Mouse (Mus musculus) urinary bladder, adult 2 months (tissue): ENCODE measurements around the gene Slc27a3. TPM values are rescaled to one million over a fixed set of nuclear protein-coding genes. Genes with fewer than 3 reads are reported as not detected.
"Not testable (repeated sequence)": the region's sequence is repeated elsewhere in the genome, so short reads cannot be mapped to it uniquely, and the experiment has no call there.

Source experiments
- DNase-seq: peaks from one replicate; pipeline ENCODE4 v3.0.0; 2022; ENCODE audit warnings: low spot score
- polyA plus RNA-seq: library from polyadenylated mRNA; depleted of rRNA; stranded (reverse); fragments of >200 nt; gene quantifications from 2 replicates; pipeline ENCODE4 v1.2.3, GENCODE M21; 2012; rRNA removed

Slc27a3 gene
- polyA plus RNA-seq, 1 experiment = 11.0 TPM

GRCm38 (mm10) chr3:90342853-90343252 lies 46.9 kb downstream of the Slc27a3 start:
- DNase-seq = not testable (repeated sequence)

GRCm38 (mm10) chr3:90340177-90340576 lies 49.6 kb downstream of the Slc27a3 start:
- no peak for DNase-seq

- DNase-seq = no peak
Observed at GRCm38 (mm10) chr3:90338190-90338589, 51.5 kb downstream of the Slc27a3 start.

GRCm38 (mm10) chr3:90335517-90335916 lies 54.2 kb downstream of the Slc27a3 start:
- no peak for DNase-seq

Other genes with a start within 250 kb of the Slc27a3 start
- gene Rps27, start 176.3 kb downstream of the Slc27a3 start, polyA plus RNA-seq = 4,684 and 6,324 TPM in 2 replicates
- gene Rab13, start 176.2 kb downstream of the Slc27a3 start, polyA plus RNA-seq = 18.7 and 21.4 TPM in 2 replicates
- gene Jtb, start 158.3 kb downstream of the Slc27a3 start, polyA plus RNA-seq = 64.2 and 81.2 TPM in 2 replicates
- 1.7 and 2.0 TPM in 2 replicates for gene Creb3l4, start 146.4 kb downstream of the Slc27a3 start, polyA plus RNA-seq
- gene Slc39a1, start 141.8 kb downstream of the Slc27a3 start, polyA plus RNA-seq = 55.0 and 79.5 TPM in 2 replicates
- 23.7 and 35.6 TPM in 2 replicates for gene Crtc2, start 135.8 kb downstream of the Slc27a3 start, polyA plus RNA-seq
- 15.0 and 15.4 TPM in 2 replicates for gene Dennd4b, start 124.8 kb downstream of the Slc27a3 start, polyA plus RNA-seq
- 14.7 and 23.9 TPM in 2 replicates for gene Gatad2b, start 96.8 kb downstream of the Slc27a3 start, polyA plus RNA-seq
- gene Ints3, start 43.7 kb upstream of the Slc27a3 start, polyA plus RNA-seq = 24.8 and 26.4 TPM in 2 replicates
- 25.3 and 26.4 TPM in 2 replicates for gene Npr1, start 75.9 kb upstream of the Slc27a3 start, polyA plus RNA-seq
- 44.4 and 48.2 TPM in 2 replicates for gene Ilf2, start 86.2 kb upstream of the Slc27a3 start, polyA plus RNA-seq
- 88.2 and 107 TPM in 2 replicates for gene Snapin, start 101.1 kb upstream of the Slc27a3 start, polyA plus RNA-seq
- 98.1 and 103 TPM in 2 replicates for gene Chtop, start 119.6 kb upstream of the Slc27a3 start, polyA plus RNA-seq
- 592 and 865 TPM in 2 replicates for gene S100a1, start 124.5 kb upstream of the Slc27a3 start, polyA plus RNA-seq
- 86.1 and 86.3 TPM in 2 replicates for gene S100a13, start 124.5 kb upstream of the Slc27a3 start, polyA plus RNA-seq
- gene S100a14, start 136.9 kb upstream of the Slc27a3 start, polyA plus RNA-seq = 70.1 and 94.3 TPM in 2 replicates
- gene S100a16, start 147.3 kb upstream of the Slc27a3 start, polyA plus RNA-seq = 151 and 159 TPM in 2 replicates
- gene S100a3, start 170.6 kb upstream of the Slc27a3 start, polyA plus RNA-seq = 3.3 and 4.7 TPM in 2 replicates
- not detected in 2 replicates for gene S100a2, start 200.3 kb upstream of the Slc27a3 start, polyA plus RNA-seq
- gene Gm42674, start 212.0 kb upstream of the Slc27a3 start, polyA plus RNA-seq = 0.41 and 0.81 TPM in 2 replicates
- gene S100a4, start 213.8 kb upstream of the Slc27a3 start, polyA plus RNA-seq = 263 and 329 TPM in 2 replicates
- 9.8 and 10.2 TPM in 2 replicates for gene S100a5, start 218.6 kb upstream of the Slc27a3 start, polyA plus RNA-seq
- gene S100a6, start 222.9 kb upstream of the Slc27a3 start, polyA plus RNA-seq = 3,944 and 6,594 TPM in 2 replicates